13 mouse cellular contexts compared by ENCODE assay signal in genomic region chr13:20290412-20290811, GRCm38 (mm10).
A peak's percentile ranks its signal among the peaks of the same experiment; 100 is the strongest.
DNase-seq lines count a peak whose midpoint lies in the region; ATAC-seq and TF ChIP-seq lines count a peak whose summit lies in the region.
"Had no signal": no experiment of that assay in that cellular context is flagged by ENCODE, and none has a peak within 500 bp of the region (broad histone marks: within the 10 kb centered on the region; RNA-seq: fewer than 3 reads in every experiment).

No protein-coding gene starts in this region.

- H3K27me3 ChIP-seq in embryonic facial prominence, embryonic 12.5 days, result no peaks in the 10 kb centered on the region
- no peaks in the 10 kb centered on the region for H3K27me3 ChIP-seq in myocyte (ENCODE audit: control insufficient read depth, insufficient read depth, insufficient read length)
- H3K27me3 ChIP-seq: intestine, embryonic 15.5 days had no signal

- no peaks in the 10 kb centered on the region for H3K36me3 ChIP-seq in embryonic facial prominence, embryonic 12.5 days
- H3K36me3 ChIP-seq in myocyte (ENCODE audit: control insufficient read depth, insufficient read depth), result no peaks in the 10 kb centered on the region
- H3K36me3 ChIP-seq: intestine, embryonic 15.5 days; midbrain, embryonic 10.5 days had no signal

- H3K9me3 ChIP-seq in embryonic facial prominence, embryonic 12.5 days, result no peaks in the 10 kb centered on the region
- H3K9me3 ChIP-seq: intestine, embryonic 15.5 days; midbrain, embryonic 10.5 days had no signal

- no peak overlapping the region for H3ac ChIP-seq in myocyte (ENCODE audit: control insufficient read depth, insufficient read length)

- intact Hi-C loops in heart, postnatal 36 days (cut with DNase I), result loop anchor here (5.0 kb wide), 3 partner anchors 198 to 923 kb away; partner anchors contain the start of gene Elmo1

- peak; percentile 58 for DNase-seq in heart, adult 8-10 months (ENCODE audit: low spot score)
- no peak for DNase-seq in heart, postnatal 4 days
- peak; percentile 13 to 28 for DNase-seq in heart, postnatal 36 days
- DNase-seq in right cerebral cortex, postnatal 4 days, result no peak
- no peak for DNase-seq in cerebellum, adult 11 months
- no peak for DNase-seq in spleen, postnatal 14 days (ENCODE audit: low spot score in 2 of 2)
- DNase-seq: adrenal gland, postnatal 25 days; right cerebral cortex, postnatal 25 days had no signal

- H3K79me2 ChIP-seq in myocyte (ENCODE audit: control insufficient read depth, insufficient read depth), result no peaks in the 10 kb centered on the region

- ATAC-seq in embryonic facial prominence, embryonic 12.5 days (ENCODE audit: insufficient number of reproducible peaks, insufficient read depth, low FRiP score, low TSS enrichment), result 0 out of 2 replicates have a peak, but pooled peaks have one; percentile 38
- ATAC-seq: intestine, embryonic 15.5 days had no signal

- 0 out of 2 replicates have a peak, but pooled peaks cover 3% of the 10 kb centered on the region for H3K4me1 ChIP-seq in embryonic facial prominence, embryonic 12.5 days
- H3K4me1 ChIP-seq: intestine, embryonic 15.5 days had no signal

- H3K9ac ChIP-seq in embryonic facial prominence, embryonic 12.5 days, result no peak overlapping the region
- H3K9ac ChIP-seq: intestine, embryonic 15.5 days; liver, embryonic 14.5 days had no signal

- no peak overlapping the region for H3K4me3 ChIP-seq in embryonic facial prominence, embryonic 12.5 days
- H3K4me3 ChIP-seq in myocyte, result no peak overlapping the region
- H3K4me3 ChIP-seq: intestine, embryonic 15.5 days; midbrain, embryonic 10.5 days had no signal

- H3K27ac ChIP-seq in embryonic facial prominence, embryonic 12.5 days, result no peak overlapping the region
- H3K27ac ChIP-seq: intestine, embryonic 15.5 days; liver, embryonic 14.5 days; midbrain, embryonic 10.5 days had no signal

- no peak overlapping the region for H3K4me2 ChIP-seq in embryonic facial prominence, embryonic 12.5 days (replicated peaks)
- H3K4me2 ChIP-seq in myocyte (ENCODE audit: low read depth), result no peak overlapping the region
- H3K4me2 ChIP-seq: intestine, embryonic 15.5 days had no signal

- TF ChIP-seq POLR2A in myocyte (IDR thresholded peaks at IDR 0.05; ENCODE audit: insufficient read length, low read depth), result no peak

- 44% methylated on average over 10 of the region's 10 CpGs for WGBS in embryonic facial prominence, embryonic 12.5 days

TF ChIP-seq in myocyte, 11 proteins besides CTCF, POLR2A, EP300 and RAD21:
- TF ChIP-seq CEBPB (IDR thresholded peaks at IDR 0.05; ENCODE audit: insufficient read depth, poor library complexity, severe bottlenecking) (peak; percentile 66; the same call in 1 of the 2 replicates), MYOG (IDR thresholded peaks at IDR 0.05; ENCODE audit: control insufficient read depth in 1 of 3, insufficient read depth in 1 of 3, insufficient read length in 2 of 3, low read depth in 2 of 3) (no peak), USF1 (IDR thresholded peaks at IDR 0.05; ENCODE audit: low read depth) (no peak)
TF ChIP-seq in myocyte: peak in this region for 1.

Comparison
In these comparisons a context has a peak if more than half of its experiments do, and no peak if none do; other contexts are left out.
1. DNase-seq: peak in heart, adult 8-10 months (single experiment) and heart, postnatal 36 days (2 of 2); none in heart, postnatal 4 days (single experiment), right cerebral cortex, postnatal 4 days (single experiment), cerebellum, adult 11 months (single experiment) and spleen, postnatal 14 days (0 of 2).